Mouse (Mus musculus): ENCODE data around the gene Rims1. TPM values are rescaled to one million over a fixed set of nuclear protein-coding genes. Genes with fewer than 3 reads are reported as not detected.

Gene Rims1
- polyA plus RNA-seq, 1 experiment from 2014 or later, result 4.6 TPM

GRCm38 (mm10) chr1:22594841-22595240, 211.0 kb downstream of the Rims1 start:
- DNase-seq (ENCODE audit: low spot score), result no peak
- no peaks in the 10 kb centered on the region for H3K4me1 ChIP-seq (replicated peaks; ENCODE audit: control insufficient read depth, insufficient read depth, low read length)
- no peak overlapping the region for H3K27ac ChIP-seq (ENCODE audit: low read depth, low read length)
- no peak overlapping the region for H3K4me3 ChIP-seq (ENCODE audit: low read depth, low read length)
- no peaks in the 10 kb centered on the region for H3K9me3 ChIP-seq (ENCODE audit: control insufficient read depth, low read length)
- no peak overlapping the region for H3K4me2 ChIP-seq (replicated peaks; ENCODE audit: low read depth, low read length)
- no peak overlapping the region for H3K9ac ChIP-seq (ENCODE audit: low read depth, low read length)
- ATAC-seq (ENCODE audit: low FRiP score), result no peak
- H3K27me3 ChIP-seq (ENCODE audit: control insufficient read depth, insufficient read depth, low read length), result no peaks in the 10 kb centered on the region
- H3K36me3 ChIP-seq (ENCODE audit: control insufficient read depth, insufficient read depth, low read length), result no peaks in the 10 kb centered on the region

GRCm38 (mm10) chr1:22587859-22588383, 217.9 kb downstream of the Rims1 start:
- no peak overlapping the region for H3K4me2 ChIP-seq (replicated peaks; ENCODE audit: low read depth, low read length)
- no peak overlapping the region for H3K9ac ChIP-seq (ENCODE audit: low read depth, low read length)
- H3K9me3 ChIP-seq (ENCODE audit: control insufficient read depth, low read length), result no peaks in the 10 kb centered on the region
- no peak for DNase-seq (ENCODE audit: low spot score)
- WGBS, result 80% methylated on average over 6 of the region's 7 CpGs
- no peaks in the 10 kb centered on the region for H3K36me3 ChIP-seq (ENCODE audit: control insufficient read depth, insufficient read depth, low read length)
- H3K27me3 ChIP-seq (ENCODE audit: control insufficient read depth, insufficient read depth, low read length), result no peaks in the 10 kb centered on the region
- H3K4me1 ChIP-seq (replicated peaks; ENCODE audit: control insufficient read depth, insufficient read depth, low read length), result no peaks in the 10 kb centered on the region
- no peak overlapping the region for H3K4me3 ChIP-seq (ENCODE audit: low read depth, low read length)
- no peak overlapping the region for H3K27ac ChIP-seq (ENCODE audit: low read depth, low read length)
- no peak for ATAC-seq (ENCODE audit: low FRiP score)

GRCm38 (mm10) chr1:22585560-22585959, 220.2 kb downstream of the Rims1 start:
- H3K27ac ChIP-seq (ENCODE audit: low read depth, low read length), result no peak overlapping the region
- no peaks in the 10 kb centered on the region for H3K4me1 ChIP-seq (replicated peaks; ENCODE audit: control insufficient read depth, insufficient read depth, low read length)
- ATAC-seq (ENCODE audit: low FRiP score) (no peak), DNase-seq (ENCODE audit: low spot score) (no peak)
- no peak overlapping the region for H3K4me3 ChIP-seq (ENCODE audit: low read depth, low read length)
- no peak overlapping the region for H3K4me2 ChIP-seq (replicated peaks; ENCODE audit: low read depth, low read length)
- no peaks in the 10 kb centered on the region for H3K36me3 ChIP-seq (ENCODE audit: control insufficient read depth, insufficient read depth, low read length)
- no peaks in the 10 kb centered on the region for H3K9me3 ChIP-seq (ENCODE audit: control insufficient read depth, low read length)
- H3K27me3 ChIP-seq (ENCODE audit: control insufficient read depth, insufficient read depth, low read length), result no peaks in the 10 kb centered on the region
- WGBS, result 86% methylated on average over 3 of the region's 3 CpGs
- no peak overlapping the region for H3K9ac ChIP-seq (ENCODE audit: low read depth, low read length)

- H3K9ac ChIP-seq (ENCODE audit: low read depth, low read length), result no peak overlapping the region
- no peak overlapping the region for H3K4me3 ChIP-seq (ENCODE audit: low read depth, low read length)
- ATAC-seq (ENCODE audit: low FRiP score), result no peak
- H3K4me1 ChIP-seq (replicated peaks; ENCODE audit: control insufficient read depth, insufficient read depth, low read length), result no peaks in the 10 kb centered on the region
- H3K27ac ChIP-seq (ENCODE audit: low read depth, low read length), result no peak overlapping the region
- no peaks in the 10 kb centered on the region for H3K36me3 ChIP-seq (ENCODE audit: control insufficient read depth, insufficient read depth, low read length)
- no peaks in the 10 kb centered on the region for H3K27me3 ChIP-seq (ENCODE audit: control insufficient read depth, insufficient read depth, low read length)
- H3K4me2 ChIP-seq (replicated peaks; ENCODE audit: low read depth, low read length), result no peak overlapping the region
- WGBS, result 82% methylated on average over 3 of the region's 3 CpGs
- H3K9me3 ChIP-seq (ENCODE audit: control insufficient read depth, low read length), result no peaks in the 10 kb centered on the region
- no peak for DNase-seq (ENCODE audit: low spot score)
Measured at GRCm38 (mm10) chr1:22579470-22579869, 226.3 kb downstream of the Rims1 start.

- ATAC-seq (ENCODE audit: low FRiP score) (no peak), DNase-seq (ENCODE audit: low spot score) (no peak)
- H3K27ac ChIP-seq (ENCODE audit: low read depth, low read length), result no peak overlapping the region
- no peaks in the 10 kb centered on the region for H3K36me3 ChIP-seq (ENCODE audit: control insufficient read depth, insufficient read depth, low read length)
- H3K27me3 ChIP-seq (ENCODE audit: control insufficient read depth, insufficient read depth, low read length), result no peaks in the 10 kb centered on the region
- no peak overlapping the region for H3K4me2 ChIP-seq (replicated peaks; ENCODE audit: low read depth, low read length)
- no peaks in the 10 kb centered on the region for H3K4me1 ChIP-seq (replicated peaks; ENCODE audit: control insufficient read depth, insufficient read depth, low read length)
- H3K9me3 ChIP-seq (ENCODE audit: control insufficient read depth, low read length), result no peaks in the 10 kb centered on the region
- no peak overlapping the region for H3K4me3 ChIP-seq (ENCODE audit: low read depth, low read length)
- 95% methylated on average over 1 of the region's 1 CpGs for WGBS
- H3K9ac ChIP-seq (ENCODE audit: low read depth, low read length), result no peak overlapping the region
Measured at GRCm38 (mm10) chr1:22572720-22573119, 233.1 kb downstream of the Rims1 start.

GRCm38 (mm10) chr1:22546273-22546672, 259.5 kb downstream of the Rims1 start:
- no peak overlapping the region for H3K9ac ChIP-seq (ENCODE audit: low read depth, low read length)
- no peak for DNase-seq (ENCODE audit: low spot score)
- no peaks in the 10 kb centered on the region for H3K27me3 ChIP-seq (ENCODE audit: control insufficient read depth, insufficient read depth, low read length)
- H3K9me3 ChIP-seq (ENCODE audit: control insufficient read depth, low read length), result no peaks in the 10 kb centered on the region
- no peak overlapping the region for H3K4me3 ChIP-seq (ENCODE audit: low read depth, low read length)
- H3K4me2 ChIP-seq (replicated peaks; ENCODE audit: low read depth, low read length), result no peak overlapping the region
- H3K27ac ChIP-seq (ENCODE audit: low read depth, low read length), result no peak overlapping the region
- H3K4me1 ChIP-seq (replicated peaks; ENCODE audit: control insufficient read depth, insufficient read depth, low read length), result no peaks in the 10 kb centered on the region
- H3K36me3 ChIP-seq (ENCODE audit: control insufficient read depth, insufficient read depth, low read length), result no peaks in the 10 kb centered on the region
- WGBS, result 88% methylated on average over 1 of the region's 1 CpGs
- ATAC-seq (ENCODE audit: low FRiP score), result no peak

- Histone ChIP-seq H3K36me3 (ENCODE audit: control insufficient read depth, insufficient read depth, low read length) (no peaks in the 10 kb centered on the region), H3K27me3 (ENCODE audit: control insufficient read depth, insufficient read depth, low read length) (peaks cover 4% of the 10 kb centered on the region; the same call in 1 of the 2 replicates), H3K9ac (ENCODE audit: low read depth, low read length) (no peak overlapping the region), H3K27ac (ENCODE audit: low read depth, low read length) (no peak overlapping the region), H3K4me3 (ENCODE audit: low read depth, low read length) (no peak overlapping the region), H3K4me2 (replicated peaks; ENCODE audit: low read depth, low read length) (no peak overlapping the region), H3K9me3 (ENCODE audit: control insufficient read depth, low read length) (no peaks in the 10 kb centered on the region), H3K4me1 (replicated peaks; ENCODE audit: control insufficient read depth, insufficient read depth, low read length) (no peaks in the 10 kb centered on the region)
- 77% methylated on average over 7 of the region's 7 CpGs for WGBS
- no peak for ATAC-seq (ENCODE audit: low FRiP score)
- DNase-seq (ENCODE audit: low spot score), result no peak
Measured at GRCm38 (mm10) chr1:22538129-22538528, 267.7 kb downstream of the Rims1 start.

GRCm38 (mm10) chr1:22536776-22537175, 269.0 kb downstream of the Rims1 start:
- no peak for ATAC-seq (ENCODE audit: low FRiP score)
- H3K27me3 ChIP-seq (ENCODE audit: control insufficient read depth, insufficient read depth, low read length), result peaks cover 4% of the 10 kb centered on the region; the same call in 1 of the 2 replicates
- no peak overlapping the region for H3K9ac ChIP-seq (ENCODE audit: low read depth, low read length)
- H3K4me2 ChIP-seq (replicated peaks; ENCODE audit: low read depth, low read length), result no peak overlapping the region
- H3K27ac ChIP-seq (ENCODE audit: low read depth, low read length), result no peak overlapping the region
- H3K4me1 ChIP-seq (replicated peaks; ENCODE audit: control insufficient read depth, insufficient read depth, low read length), result no peaks in the 10 kb centered on the region
- no peak overlapping the region for H3K4me3 ChIP-seq (ENCODE audit: low read depth, low read length)
- no peaks in the 10 kb centered on the region for H3K36me3 ChIP-seq (ENCODE audit: control insufficient read depth, insufficient read depth, low read length)
- 80% methylated on average over 2 of the region's 2 CpGs for WGBS
- no peaks in the 10 kb centered on the region for H3K9me3 ChIP-seq (ENCODE audit: control insufficient read depth, low read length)
- DNase-seq (ENCODE audit: low spot score), result no peak

GRCm38 (mm10) chr1:22535049-22535448, 270.7 kb downstream of the Rims1 start:
- no peaks in the 10 kb centered on the region for H3K36me3 ChIP-seq (ENCODE audit: control insufficient read depth, insufficient read depth, low read length)
- H3K4me3 ChIP-seq (ENCODE audit: low read depth, low read length), result no peak overlapping the region
- 57% methylated on average over 4 of the region's 4 CpGs for WGBS
- H3K27me3 ChIP-seq (ENCODE audit: control insufficient read depth, insufficient read depth, low read length), result peaks cover 4% of the 10 kb centered on the region; the same call in 1 of the 2 replicates
- no peaks in the 10 kb centered on the region for H3K4me1 ChIP-seq (replicated peaks; ENCODE audit: control insufficient read depth, insufficient read depth, low read length)
- no peak overlapping the region for H3K9ac ChIP-seq (ENCODE audit: low read depth, low read length)
- ATAC-seq (ENCODE audit: low FRiP score), result no peak
- no peak for DNase-seq (ENCODE audit: low spot score)
- no peak overlapping the region for H3K27ac ChIP-seq (ENCODE audit: low read depth, low read length)
- no peak overlapping the region for H3K4me2 ChIP-seq (replicated peaks; ENCODE audit: low read depth, low read length)
- H3K9me3 ChIP-seq (ENCODE audit: control insufficient read depth, low read length), result no peaks in the 10 kb centered on the region
